Mouse (Mus musculus): ENCODE measurements around the gene Pkp1. TPM values are rescaled to one million over a fixed set of nuclear protein-coding genes. Genes with fewer than 3 reads are reported as not detected.

The Pkp1 gene
- total and polyA plus RNA-seq, 3 experiments, result not detected

DNA sequence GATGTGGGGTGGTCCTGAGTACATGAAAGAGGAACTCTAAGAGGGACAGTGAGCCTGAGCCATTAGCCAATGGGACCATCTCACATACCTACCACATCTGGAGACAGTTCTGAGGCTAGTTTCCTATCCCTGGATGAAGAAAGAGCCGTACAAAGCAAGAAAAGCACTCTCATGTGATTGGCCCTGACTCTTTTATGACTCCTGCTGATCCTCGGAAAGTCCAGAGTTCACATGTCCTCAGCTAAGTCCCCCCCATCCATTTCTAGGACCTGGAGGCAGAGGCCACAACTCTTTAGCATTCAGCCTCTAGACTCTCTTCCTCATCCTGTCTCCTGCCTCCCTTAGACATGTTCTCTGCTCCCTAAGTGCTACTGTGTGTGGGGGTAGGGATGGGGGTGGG is 41.8 kb downstream of the Pkp1 start:
- Histone ChIP-seq H3K4me1 (ENCODE audit: control insufficient read depth in 1 of 2, insufficient read depth in 2 of 2, low read length in 2 of 2) (no peaks in the 10 kb centered on the region), H3K27me3 (ENCODE audit: control insufficient read depth in 1 of 2, insufficient read depth in 2 of 2, low read length in 2 of 2) (peaks cover 14% of the 10 kb centered on the region in 2 experiments; a peak in 3 of 4 replicates), H3K36me3 (ENCODE audit: control insufficient read depth in 1 of 2, insufficient read depth in 2 of 2, low read length in 2 of 2) (no peaks in the 10 kb centered on the region), H3K9me3 (replicated peaks; ENCODE audit: insufficient read depth, low read length) (no peaks in the 10 kb centered on the region), H3K27ac (ENCODE audit: control insufficient read depth, low read depth, low read length) (no peak overlapping the region), H3K9ac (ENCODE audit: control insufficient read depth, low read depth, low read length, poor library complexity, severe bottlenecking) (no peak overlapping the region), H3K79me2 (ENCODE audit: control insufficient read depth, insufficient read depth, low read length, poor library complexity) (no peaks in the 10 kb centered on the region), H3K4me3 (ENCODE audit: control insufficient read depth in 1 of 2, insufficient read depth in 1 of 2, low read depth in 2 of 2, low read length in 2 of 2) (no peak overlapping the region)
- TF ChIP-seq ZMIZ1 (IDR thresholded peaks at IDR 0.05; ENCODE audit: low read depth, low read length) (no peak), ELF1 (IDR thresholded peaks at IDR 0.05; ENCODE audit: low read depth, low read length) (no peak), CTCF (IDR thresholded peaks at IDR 0.05 in 2 of 3, conservative IDR thresholded peaks at IDR 0.05 in 1 of 3; ENCODE audit: control insufficient read depth in 1 of 3, insufficient read depth in 1 of 3, low read depth in 2 of 3, low read length in 3 of 3, poor library complexity in 1 of 3, severe bottlenecking in 1 of 3) (no peak), ETS1 (IDR thresholded peaks at IDR 0.05; ENCODE audit: low read depth, low read length) (no peak), UBTF (IDR thresholded peaks at IDR 0.05; ENCODE audit: borderline replicate concordance, insufficient read depth, low read depth, low read length) (no peak), SMC3 (IDR thresholded peaks at IDR 0.05; ENCODE audit: low read depth, low read length) (no peak), TAL1 (IDR thresholded peaks at IDR 0.05; ENCODE audit: low read length) (no peak)
- DNase-seq (ENCODE audit: low read depth, low spot score), result no peak

- Histone ChIP-seq H3K9ac (ENCODE audit: control insufficient read depth, low read depth, low read length, poor library complexity, severe bottlenecking) (no peak overlapping the region), H3K27me3 (ENCODE audit: control insufficient read depth in 1 of 2, insufficient read depth in 2 of 2, low read length in 2 of 2) (peaks cover 18% of the 10 kb centered on the region in 2 experiments; a peak in 3 of 4 replicates)
- no peak for TF ChIP-seq MAX (IDR thresholded peaks at IDR 0.05; ENCODE audit: low read length)
- no peak for TF ChIP-seq EP300 (IDR thresholded peaks at IDR 0.05; ENCODE audit: low read depth in 1 of 2, low read length in 2 of 2)
These were observed 46.0 kb downstream of the Pkp1 start for GRCm38 (mm10) chr1:135872991-135873390.

DNA sequence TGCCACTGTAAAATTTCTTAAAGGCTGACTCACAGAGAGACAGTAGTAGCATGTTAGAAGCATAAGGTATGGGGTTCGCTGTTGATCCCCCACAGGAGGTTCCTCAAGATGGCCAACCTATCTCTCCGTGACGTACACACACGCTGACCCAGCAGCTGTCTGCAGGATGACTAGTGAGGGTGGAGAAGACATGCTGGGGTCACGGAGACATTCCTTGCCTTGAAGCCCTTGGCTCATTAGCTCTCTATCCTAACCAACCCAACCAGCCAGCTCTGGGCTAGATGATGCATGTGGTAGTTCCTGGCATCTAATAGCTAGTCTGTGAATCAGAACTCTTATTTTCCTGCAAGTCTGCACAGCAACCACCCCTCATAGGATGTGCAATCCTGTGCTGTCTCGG is 50.4 kb downstream of the Pkp1 start:
- TF ChIP-seq ZKSCAN1 (IDR thresholded peaks at IDR 0.05; ENCODE audit: low read depth, low read length) (no peak), ELF1 (IDR thresholded peaks at IDR 0.05; ENCODE audit: low read depth, low read length) (no peak), MYC (IDR thresholded peaks at IDR 0.05; ENCODE audit: low read depth, low read length) (no peak), MXI1 (IDR thresholded peaks at IDR 0.05; ENCODE audit: low read depth, low read length) (no peak), KAT2A (conservative IDR thresholded peaks at IDR 0.05; ENCODE audit: low read depth, low read length) (no peak), RAD21 (IDR thresholded peaks at IDR 0.05; ENCODE audit: low read depth, low read length) (no peak), CHD2 (IDR thresholded peaks at IDR 0.05; ENCODE audit: low read length) (no peak), POLR2AphosphoS5 (IDR thresholded peaks at IDR 0.05; ENCODE audit: borderline replicate concordance, low read depth, low read length) (no peak), EP300 (IDR thresholded peaks at IDR 0.05; ENCODE audit: low read depth in 1 of 2, low read length in 2 of 2) (no peak), ETS1 (IDR thresholded peaks at IDR 0.05; ENCODE audit: low read depth, low read length) (no peak), ZMIZ1 (IDR thresholded peaks at IDR 0.05; ENCODE audit: low read depth, low read length) (no peak), MEF2A (IDR thresholded peaks at IDR 0.05; ENCODE audit: extremely low read depth, insufficient replicate concordance, low read depth, low read length, poor library complexity, severe bottlenecking) (no peak), TBP (IDR thresholded peaks at IDR 0.05; ENCODE audit: low read depth, low read length) (no peak), E2F4 (IDR thresholded peaks at IDR 0.05; ENCODE audit: borderline replicate concordance, low read depth, low read length) (no peak), ZNF384 (IDR thresholded peaks at IDR 0.05; ENCODE audit: low read depth, low read length) (no peak), POLR2A (IDR thresholded peaks at IDR 0.05; ENCODE audit: control insufficient read depth in 1 of 2, insufficient read depth in 1 of 2, low read depth in 1 of 2, low read length in 2 of 2, poor library complexity in 1 of 2) (no peak), NELFE (IDR thresholded peaks at IDR 0.05; ENCODE audit: low read depth, low read length) (no peak)
- H3K9ac ChIP-seq (ENCODE audit: control insufficient read depth, low read depth, low read length, poor library complexity, severe bottlenecking), result no peak overlapping the region
- H3K4me1 ChIP-seq (ENCODE audit: control insufficient read depth in 1 of 2, insufficient read depth in 2 of 2, low read length in 2 of 2), result no peaks in the 10 kb centered on the region
- H3K27ac ChIP-seq (ENCODE audit: control insufficient read depth, low read depth, low read length), result no peak overlapping the region
- H3K27me3 ChIP-seq (ENCODE audit: control insufficient read depth in 1 of 2, insufficient read depth in 2 of 2, low read length in 2 of 2), result peaks cover 5 to 9% of the 10 kb centered on the region in 2 experiments; a peak in 3 of 4 replicates
- H3K79me2 ChIP-seq (ENCODE audit: control insufficient read depth, insufficient read depth, low read length, poor library complexity), result no peaks in the 10 kb centered on the region
- H3K36me3 ChIP-seq (ENCODE audit: control insufficient read depth in 1 of 2, insufficient read depth in 2 of 2, low read length in 2 of 2), result no peaks in the 10 kb centered on the region
- no peaks in the 10 kb centered on the region for H3K9me3 ChIP-seq (replicated peaks; ENCODE audit: insufficient read depth, low read length)
- DNase-seq (ENCODE audit: low read depth, low spot score), result no peak
- H3K4me3 ChIP-seq (ENCODE audit: control insufficient read depth in 1 of 2, insufficient read depth in 1 of 2, low read depth in 2 of 2, low read length in 2 of 2), result no peak overlapping the region

More at GRCm38 (mm10) chr1:135872991-135873390, 46.0 kb downstream of the Pkp1 start:
- H3K27ac ChIP-seq (ENCODE audit: control insufficient read depth, low read depth, low read length), result no peak overlapping the region
- H3K36me3 ChIP-seq (ENCODE audit: control insufficient read depth in 1 of 2, insufficient read depth in 2 of 2, low read length in 2 of 2), result no peaks in the 10 kb centered on the region
- H3K4me3 ChIP-seq (ENCODE audit: control insufficient read depth in 1 of 2, insufficient read depth in 1 of 2, low read depth in 2 of 2, low read length in 2 of 2), result no peak overlapping the region
- H3K4me1 ChIP-seq (ENCODE audit: control insufficient read depth in 1 of 2, insufficient read depth in 2 of 2, low read length in 2 of 2), result no peaks in the 10 kb centered on the region
- no peak for DNase-seq (ENCODE audit: low read depth, low spot score)
- H3K79me2 ChIP-seq (ENCODE audit: control insufficient read depth, insufficient read depth, low read length, poor library complexity), result no peaks in the 10 kb centered on the region
- H3K9me3 ChIP-seq (replicated peaks; ENCODE audit: insufficient read depth, low read length), result no peaks in the 10 kb centered on the region
